Mouse (Mus musculus) heart, adult 11 months (tissue): ENCODE results near the gene Snap25.

Source experiments
- DNase-seq: peaks from one replicate; pipeline ENCODE4 v3.0.0; 2022

Snap25 gene

GRCm38 (mm10) chr2:136712441-136713015 lies 725 bp upstream of the Snap25 start:
- no peak for DNase-seq

- DNase-seq = peak; percentile 94
These were observed 757 bp downstream of the Snap25 start for GRCm38 (mm10) chr2:136714008-136714411.

- no peak for DNase-seq
These were observed 2.3 kb downstream of the Snap25 start for GRCm38 (mm10) chr2:136715531-136715930.

- DNase-seq = no peak
These were observed 3.1 kb downstream of the Snap25 start for GRCm38 (mm10) chr2:136716400-136716799.

GRCm38 (mm10) chr2:136720235-136720634 lies 7.0 kb downstream of the Snap25 start:
- no peak for DNase-seq

GRCm38 (mm10) chr2:136738260-136738659 lies 25.0 kb downstream of the Snap25 start:
- DNase-seq = no peak

- no peak for DNase-seq
These were observed 29.0 kb downstream of the Snap25 start for GRCm38 (mm10) chr2:136742230-136742629.

- no peak for DNase-seq
These were observed 31.6 kb downstream of the Snap25 start for GRCm38 (mm10) chr2:136744683-136745326.

- no peak for DNase-seq
These were observed 32.2 kb downstream of the Snap25 start for GRCm38 (mm10) chr2:136745327-136745994.

GRCm38 (mm10) chr2:136753682-136754081 lies 40.4 kb downstream of the Snap25 start:
- no peak for DNase-seq

- DNase-seq = no peak
These were observed 45.7 kb downstream of the Snap25 start for GRCm38 (mm10) chr2:136758809-136759551.

- DNase-seq = no peak
These were observed 64.9 kb downstream of the Snap25 start for GRCm38 (mm10) chr2:136778156-136778555.

- DNase-seq = no peak
These were observed 65.4 kb downstream of the Snap25 start for GRCm38 (mm10) chr2:136778674-136779073.

- DNase-seq = no peak
These were observed 67.0 kb downstream of the Snap25 start for GRCm38 (mm10) chr2:136780268-136780667.

GRCm38 (mm10) chr2:136784310-136784709 lies 71.1 kb downstream of the Snap25 start:
- peak; percentile 33 for DNase-seq

- no peak for DNase-seq
These were observed 75.1 kb downstream of the Snap25 start for GRCm38 (mm10) chr2:136788379-136788778.

GRCm38 (mm10) chr2:136796518-136796917 lies 83.3 kb downstream of the Snap25 start:
- no peak for DNase-seq

GRCm38 (mm10) chr2:136798887-136799430 lies 85.7 kb downstream of the Snap25 start:
- DNase-seq = no peak

GRCm38 (mm10) chr2:136801102-136801501 lies 87.8 kb downstream of the Snap25 start:
- no peak for DNase-seq

GRCm38 (mm10) chr2:136802076-136802475 lies 88.8 kb downstream of the Snap25 start:
- no peak for DNase-seq

GRCm38 (mm10) chr2:136803142-136803541 lies 89.9 kb downstream of the Snap25 start:
- no peak for DNase-seq

- no peak for DNase-seq
These were observed 94.9 kb downstream of the Snap25 start for GRCm38 (mm10) chr2:136807992-136808726.
